Mouse (Mus musculus): ENCODE data around the gene Aqp2. TPM values are rescaled to one million over a fixed set of nuclear protein-coding genes. Genes with fewer than 3 reads are reported as not detected.

The Aqp2 gene
- polyA plus RNA-seq, 1 experiment from 2014 or later, result not detected

DNA sequence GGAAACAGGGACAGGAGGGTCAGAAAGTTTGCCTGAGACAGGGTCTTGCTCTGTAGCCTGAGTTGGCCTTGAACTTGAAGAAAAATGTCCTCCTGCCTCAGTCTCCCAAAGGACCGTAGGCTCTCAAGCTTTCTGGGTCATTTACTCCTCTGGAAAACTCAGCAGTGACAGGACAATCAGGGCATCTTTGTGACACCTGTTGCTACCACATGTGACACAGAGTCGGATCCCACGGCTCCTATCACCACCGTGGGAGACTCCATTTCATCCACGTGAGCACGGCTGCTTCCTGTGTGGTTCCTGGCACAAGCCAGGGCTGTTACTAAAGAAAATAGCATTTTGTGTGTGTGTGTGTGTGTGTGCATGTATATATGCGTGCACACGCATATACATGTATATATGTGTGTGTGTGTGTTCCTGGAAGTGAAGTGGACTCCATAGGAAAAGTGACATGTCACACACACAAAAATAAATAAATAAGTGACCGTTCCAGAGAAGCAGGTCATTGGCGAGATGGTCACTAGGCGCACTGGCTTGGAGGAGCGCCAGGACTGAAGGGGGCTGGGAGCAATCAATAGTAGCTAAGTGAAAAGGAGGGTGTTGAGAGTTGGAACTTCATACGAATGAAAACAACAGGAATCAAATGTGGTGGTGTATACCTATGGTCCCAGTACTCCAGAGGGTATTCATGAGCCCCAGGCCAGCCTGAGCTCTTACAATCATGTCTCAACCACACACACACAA is 29.7 kb downstream of the Aqp2 start:
- Histone ChIP-seq H3K36me3 (no peaks in the 10 kb centered on the region), H3K9me3 (replicated peaks) (no peaks in the 10 kb centered on the region), H3K27ac (replicated peaks) (no peak overlapping the region), H3K4me1 (peaks cover 60% of the 10 kb centered on the region), H3K27me3 (ENCODE audit: low read depth, poor library complexity, severe bottlenecking) (peaks cover 72% of the 10 kb centered on the region), H3K4me3 (no peak overlapping the region)
- WGBS, result 86% methylated on average over 13 of the region's 13 CpGs
- DNase-seq (ENCODE audit: low spot score), result no peak

- Histone ChIP-seq H3K36me3 (no peaks in the 10 kb centered on the region), H3K9me3 (replicated peaks) (no peaks in the 10 kb centered on the region), H3K4me1 (peaks cover 49% of the 10 kb centered on the region), H3K27me3 (ENCODE audit: low read depth, poor library complexity, severe bottlenecking) (peaks cover 64% of the 10 kb centered on the region), H3K4me3 (no peak overlapping the region), H3K27ac (replicated peaks) (no peak overlapping the region)
- no peak for DNase-seq (ENCODE audit: low spot score)
- 71% methylated on average over 7 of the region's 7 CpGs for WGBS
These were observed 32.7 kb downstream of the Aqp2 start for GRCm38 (mm10) chr15:99611563-99611962.

- peaks cover 26% of the 10 kb centered on the region for H3K4me1 ChIP-seq
- 74% methylated on average over 13 of the region's 13 CpGs for WGBS
- H3K4me3 ChIP-seq, result no peak overlapping the region
- no peak for DNase-seq (ENCODE audit: low spot score)
- H3K27ac ChIP-seq (replicated peaks), result 0 out of 2 replicates have a peak overlapping the region, but pooled peaks have one; percentile 2
- peaks cover 43% of the 10 kb centered on the region for H3K27me3 ChIP-seq (ENCODE audit: low read depth, poor library complexity, severe bottlenecking)
- no peaks in the 10 kb centered on the region for H3K9me3 ChIP-seq (replicated peaks)
- H3K36me3 ChIP-seq, result peaks cover 4% of the 10 kb centered on the region; the same call in 1 of the 2 replicates
These were observed 35.4 kb downstream of the Aqp2 start for GRCm38 (mm10) chr15:99614273-99614672.

GRCm38 (mm10) chr15:99614753-99615152 is 35.9 kb downstream of the Aqp2 start:
- H3K9me3 ChIP-seq (replicated peaks), result no peaks in the 10 kb centered on the region
- no peak overlapping the region for H3K4me3 ChIP-seq
- peaks cover 43% of the 10 kb centered on the region for H3K27me3 ChIP-seq (ENCODE audit: low read depth, poor library complexity, severe bottlenecking)
- no peak for DNase-seq (ENCODE audit: low spot score)
- peaks cover 26% of the 10 kb centered on the region for H3K4me1 ChIP-seq
- 8% methylated on average over 12 of the region's 12 CpGs for WGBS
- peaks cover 9% of the 10 kb centered on the region for H3K36me3 ChIP-seq
- 0 out of 2 replicates have a peak overlapping the region, but pooled peaks have one; percentile 2 for H3K27ac ChIP-seq (replicated peaks)

GRCm38 (mm10) chr15:99615246-99615645 is 36.4 kb downstream of the Aqp2 start:
- peaks cover 14% of the 10 kb centered on the region for H3K36me3 ChIP-seq
- no peaks in the 10 kb centered on the region for H3K9me3 ChIP-seq (replicated peaks)
- WGBS, result 43% methylated on average over 9 of the region's 9 CpGs
- H3K4me3 ChIP-seq, result no peak overlapping the region
- H3K27ac ChIP-seq (replicated peaks), result 0 out of 2 replicates have a peak overlapping the region, but pooled peaks have one; percentile 2
- no peak for DNase-seq (ENCODE audit: low spot score)
- H3K27me3 ChIP-seq (ENCODE audit: low read depth, poor library complexity, severe bottlenecking), result peaks cover 40% of the 10 kb centered on the region
- H3K4me1 ChIP-seq, result peaks cover 26% of the 10 kb centered on the region

DNA sequence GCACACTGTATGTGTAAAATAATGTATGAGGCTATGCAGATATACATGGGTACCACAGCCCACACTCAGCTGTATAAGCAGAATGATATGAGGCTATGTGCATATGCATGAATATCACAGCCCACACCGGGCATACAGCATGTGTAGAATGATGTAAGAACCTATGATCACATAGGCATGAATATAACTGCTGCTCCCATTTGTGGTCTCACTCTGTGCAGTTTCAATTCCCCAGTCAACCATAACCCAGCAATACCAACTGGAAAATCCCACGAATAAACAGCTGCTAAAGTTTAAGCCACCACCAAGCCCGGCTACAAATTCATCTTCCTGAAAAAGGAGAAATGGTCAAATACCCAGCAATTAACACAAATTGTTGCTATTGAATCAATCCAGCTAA is 39.7 kb downstream of the Aqp2 start:
- DNase-seq (ENCODE audit: low spot score), result no peak
- Histone ChIP-seq H3K36me3 (peaks cover 48% of the 10 kb centered on the region), H3K27me3 (ENCODE audit: low read depth, poor library complexity, severe bottlenecking) (peaks cover 22% of the 10 kb centered on the region), H3K9me3 (replicated peaks) (no peaks in the 10 kb centered on the region), H3K4me3 (no peak overlapping the region), H3K27ac (replicated peaks) (no peak overlapping the region), H3K4me1 (peaks cover 14% of the 10 kb centered on the region)
- WGBS, result 92% methylated on average over 3 of the region's 3 CpGs

GRCm38 (mm10) chr15:99619821-99620220 is 41.0 kb downstream of the Aqp2 start:
- Histone ChIP-seq H3K9me3 (replicated peaks) (no peaks in the 10 kb centered on the region), H3K36me3 (peaks cover 60% of the 10 kb centered on the region), H3K4me1 (peaks cover 9% of the 10 kb centered on the region), H3K4me3 (no peak overlapping the region), H3K27me3 (ENCODE audit: low read depth, poor library complexity, severe bottlenecking) (peaks cover 9% of the 10 kb centered on the region), H3K27ac (replicated peaks) (no peak overlapping the region)
- DNase-seq (ENCODE audit: low spot score), result no peak
- 91% methylated on average over 4 of the region's 4 CpGs for WGBS

GRCm38 (mm10) chr15:99622063-99622462 is 43.2 kb downstream of the Aqp2 start:
- H3K27me3 ChIP-seq (ENCODE audit: low read depth, poor library complexity, severe bottlenecking), result no peaks in the 10 kb centered on the region
- WGBS, result 94% methylated on average over 11 of the region's 11 CpGs
- H3K9me3 ChIP-seq (replicated peaks), result no peaks in the 10 kb centered on the region
- no peak overlapping the region for H3K27ac ChIP-seq (replicated peaks)
- H3K36me3 ChIP-seq, result peaks cover 82% of the 10 kb centered on the region
- H3K4me3 ChIP-seq, result no peak overlapping the region
- no peak for DNase-seq (ENCODE audit: low spot score)
- H3K4me1 ChIP-seq, result no peaks in the 10 kb centered on the region

- Histone ChIP-seq H3K27ac (replicated peaks) (no peak overlapping the region), H3K27me3 (ENCODE audit: low read depth, poor library complexity, severe bottlenecking) (no peaks in the 10 kb centered on the region), H3K36me3 (peaks cover 98% of the 10 kb centered on the region), H3K4me1 (no peaks in the 10 kb centered on the region), H3K4me3 (no peak overlapping the region), H3K9me3 (replicated peaks) (0 out of 2 replicates have a peak, but pooled peaks cover 6% of the 10 kb centered on the region)
- DNase-seq (ENCODE audit: low spot score), result no peak
These were observed 52.8 kb downstream of the Aqp2 start for GRCm38 (mm10) chr15:99631618-99632017.

Other genes with a start within 250 kb of the Aqp2 start
- 10.9 and 12.6 TPM in 2 replicates for gene Fmnl3, start 208.6 kb upstream of the Aqp2 start, polyA plus RNA-seq (2016; fragmentation: Nextera tagmentation; extraction: Ambion mirVana)
- gene Tmbim6, start 186.2 kb upstream of the Aqp2 start, polyA plus RNA-seq (2016; fragmentation: Nextera tagmentation; extraction: Ambion mirVana), result 288 and 305 TPM in 2 replicates
- gene Nckap5l, start 121.3 kb upstream of the Aqp2 start, polyA plus RNA-seq (2016; fragmentation: Nextera tagmentation; extraction: Ambion mirVana), result 11.0 and 11.3 TPM in 2 replicates
- 21.3 and 22.1 TPM in 2 replicates for gene Bcdin3d, start 104.3 kb upstream of the Aqp2 start, polyA plus RNA-seq (2016; fragmentation: Nextera tagmentation; extraction: Ambion mirVana)
- gene Faim2, start 50.9 kb upstream of the Aqp2 start, polyA plus RNA-seq (2016; fragmentation: Nextera tagmentation; extraction: Ambion mirVana), result 0.86 and 1.1 TPM in 2 replicates
- 0.61 TPM in 1 of 2 replicates, not detected in the other for gene Aqp5, start 11.7 kb downstream of the Aqp2 start, polyA plus RNA-seq (2016; fragmentation: Nextera tagmentation; extraction: Ambion mirVana)
- gene Aqp6, start 22.3 kb downstream of the Aqp2 start, polyA plus RNA-seq (2016; fragmentation: Nextera tagmentation; extraction: Ambion mirVana), result 0.16 TPM in 1 of 2 replicates, not detected in the other
- 208 and 239 TPM in 2 replicates for gene Racgap1, start 72.6 kb downstream of the Aqp2 start, polyA plus RNA-seq (2016; fragmentation: Nextera tagmentation; extraction: Ambion mirVana)
- 6.0 and 14.9 TPM in 2 replicates for gene Asic1, start 91.3 kb downstream of the Aqp2 start, polyA plus RNA-seq (2016; fragmentation: Nextera tagmentation; extraction: Ambion mirVana)
- 98.1 and 112 TPM in 2 replicates for gene Smarcd1, start 123.1 kb downstream of the Aqp2 start, polyA plus RNA-seq (2016; fragmentation: Nextera tagmentation; extraction: Ambion mirVana)
- gene Gm17349, start 126.4 kb downstream of the Aqp2 start, polyA plus RNA-seq (2016; fragmentation: Nextera tagmentation; extraction: Ambion mirVana), result not detected in 2 replicates
- 0.40 and 0.62 TPM in 2 replicates for gene Gpd1, start 138.5 kb downstream of the Aqp2 start, polyA plus RNA-seq (2016; fragmentation: Nextera tagmentation; extraction: Ambion mirVana)
- 157 and 159 TPM in 2 replicates for gene Cox14, start 146.6 kb downstream of the Aqp2 start, polyA plus RNA-seq (2016; fragmentation: Nextera tagmentation; extraction: Ambion mirVana)
- 58.4 and 63.5 TPM in 2 replicates for gene Cers5, start 193.8 kb downstream of the Aqp2 start, polyA plus RNA-seq (2016; fragmentation: Nextera tagmentation; extraction: Ambion mirVana)

All from midbrain, embryonic 10.5 days (tissue).